In genomic region chr7:142610627-142611406, GRCm38 (mm10) we compare ENCODE assay signal across 8 mouse cellular contexts. TPM values are rescaled to one million over a fixed set of nuclear protein-coding genes. Genes with fewer than 3 reads are reported as not detected.
DNase-seq lines count a peak whose midpoint lies in the region; ATAC-seq and TF ChIP-seq lines count a peak whose summit lies in the region.

No protein-coding gene starts in this region.

- 2% methylated on average over 12 of the region's 12 CpGs for WGBS in intestine, embryonic 14.5 days
- 0% methylated on average over 12 of the region's 12 CpGs for WGBS in limb, embryonic 14.5 days
- 1% methylated on average over 12 of the region's 12 CpGs for WGBS in midbrain, embryonic 15.5 days
- 2% methylated on average over 12 of the region's 12 CpGs for whole genome bisulfite sequencing in stomach, embryonic 15.5 days

- 0 out of 2 replicates have a peak overlapping the region, but pooled peaks have one; percentile 9 for H3K4me3 ChIP-seq in intestine, embryonic 14.5 days (ENCODE audit: low read depth, low read length)
- H3K4me3 ChIP-seq in limb, embryonic 14.5 days (replicated peaks; ENCODE audit: low read length), result no peak overlapping the region
- H3K4me3 ChIP-seq in midbrain, embryonic 15.5 days, result no peak overlapping the region
- no peak overlapping the region for H3K4me3 ChIP-seq in stomach, embryonic 15.5 days (replicated peaks)

- no peak for TF ChIP-seq POLR2A in limb, embryonic 14.5 days (IDR thresholded peaks at IDR 0.05; ENCODE audit: borderline replicate concordance, extremely low read depth, insufficient read depth, insufficient read length)

- peaks cover 21% of the 10 kb centered on the region for H3K4me1 ChIP-seq in intestine, embryonic 14.5 days (replicated peaks; ENCODE audit: control insufficient read depth, insufficient read depth, low read length)
- H3K4me1 ChIP-seq in limb, embryonic 14.5 days (ENCODE audit: control insufficient read depth, insufficient read depth, low read length), result peaks cover 24% of the 10 kb centered on the region
- H3K4me1 ChIP-seq in midbrain, embryonic 15.5 days, result peaks cover 6% of the 10 kb centered on the region; the same call in 1 of the 2 replicates
- H3K4me1 ChIP-seq in stomach, embryonic 15.5 days, result peaks cover 14% of the 10 kb centered on the region

- peak overlapping the region; percentile 35; the same call in 1 of the 2 replicates for H3K9ac ChIP-seq in intestine, embryonic 14.5 days (ENCODE audit: low read length)
- peak overlapping the region; percentile 18; the same call in 1 of the 2 replicates for H3K9ac ChIP-seq in limb, embryonic 14.5 days (ENCODE audit: low read depth, low read length, severe bottlenecking)
- no peak overlapping the region for H3K9ac ChIP-seq in midbrain, embryonic 15.5 days
- H3K9ac ChIP-seq in stomach, embryonic 15.5 days, result no peak overlapping the region

- no peaks in the 10 kb centered on the region for H3K36me3 ChIP-seq in intestine, embryonic 14.5 days (ENCODE audit: control insufficient read depth, insufficient read depth, low read length)
- no peaks in the 10 kb centered on the region for H3K36me3 ChIP-seq in limb, embryonic 14.5 days (ENCODE audit: control insufficient read depth, insufficient read depth, low read length)
- no peaks in the 10 kb centered on the region for H3K36me3 ChIP-seq in midbrain, embryonic 15.5 days (replicated peaks)
- no peaks in the 10 kb centered on the region for H3K36me3 ChIP-seq in stomach, embryonic 15.5 days

- H3K9me3 ChIP-seq in intestine, embryonic 14.5 days (ENCODE audit: control insufficient read depth, low read length), result no peaks in the 10 kb centered on the region
- H3K9me3 ChIP-seq in limb, embryonic 14.5 days (ENCODE audit: control insufficient read depth, low read length), result no peaks in the 10 kb centered on the region
- no peaks in the 10 kb centered on the region for H3K9me3 ChIP-seq in midbrain, embryonic 15.5 days
- no peaks in the 10 kb centered on the region for H3K9me3 ChIP-seq in stomach, embryonic 15.5 days

- peak overlapping the region; percentile 88 for H3K27ac ChIP-seq in intestine, embryonic 14.5 days (ENCODE audit: low read depth)
- peak overlapping the region; percentile 67 for H3K27ac ChIP-seq in limb, embryonic 14.5 days (replicated peaks; ENCODE audit: low read depth, low read length)
- peak overlapping the region; percentile 35; the same call in 1 of the 2 replicates for H3K27ac ChIP-seq in midbrain, embryonic 15.5 days
- H3K27ac ChIP-seq in stomach, embryonic 15.5 days, result peak overlapping the region; percentile 78

- peak overlapping the region; percentile 39 for H3K4me2 ChIP-seq in intestine, embryonic 14.5 days (ENCODE audit: low read length)
- peak overlapping the region; percentile 29 for H3K4me2 ChIP-seq in limb, embryonic 14.5 days (replicated peaks; ENCODE audit: low read depth, low read length, severe bottlenecking)
- H3K4me2 ChIP-seq in midbrain, embryonic 15.5 days, result peak overlapping the region; percentile 29
- H3K4me2 ChIP-seq in stomach, embryonic 15.5 days, result peak overlapping the region; percentile 49

- H3K27me3 ChIP-seq in intestine, embryonic 14.5 days (replicated peaks; ENCODE audit: control insufficient read depth, insufficient read depth, low read length), result no peaks in the 10 kb centered on the region
- no peaks in the 10 kb centered on the region for H3K27me3 ChIP-seq in limb, embryonic 14.5 days (ENCODE audit: control insufficient read depth, insufficient read depth, low read length)
- no peaks in the 10 kb centered on the region for H3K27me3 ChIP-seq in midbrain, embryonic 15.5 days (replicated peaks)
- H3K27me3 ChIP-seq in stomach, embryonic 15.5 days (replicated peaks), result no peaks in the 10 kb centered on the region

- DNase-seq in gastrocnemius, adult 18-20 months (ENCODE audit: low spot score), result peak; percentile 61
- no peak for DNase-seq in gastrocnemius, postnatal 25 days
- peak; percentile 85 to 86 for DNase-seq in cerebellum, postnatal 10 days
- peak; percentile 69 for DNase-seq in gastrocnemius, postnatal 10 days
- peak; percentile 90 for DNase-seq in intestine, embryonic 14.5 days (ENCODE audit: low spot score)
- peak; percentile 81 for DNase-seq in limb, embryonic 14.5 days (ENCODE audit: low spot score)

- peak; percentile 96 for ATAC-seq in intestine, embryonic 14.5 days (replicated peaks; ENCODE audit: low FRiP score, low TSS enrichment, low read depth)
- peak; percentile 86 for ATAC-seq in limb, embryonic 14.5 days (ENCODE audit: low FRiP score, low read depth)
- ATAC-seq in midbrain, embryonic 15.5 days (replicated peaks), result peak; percentile 84
- peak; percentile 96 for ATAC-seq in stomach, embryonic 15.5 days (ENCODE audit: insufficient read depth, low FRiP score, low read depth)

RNA-seq across cellular contexts. Expression of gene Igf2, which starts 55.8 kb away (rescaled TPM):
- 10 to 100 TPM; 20.0 to 29.0 TPM for total RNA-seq in gastrocnemius, adult 18-20 months (2021)
- total RNA-seq in gastrocnemius, postnatal 25 days (2021), result 100 to 1,000 TPM; 251 to 313 TPM
- total RNA-seq in gastrocnemius, postnatal 10 days (2021), result 1,000 to 10,000 TPM; 6,069 to 6,624 TPM
- 960 and 1,030 TPM in 2 replicates for polyA plus RNA-seq in intestine, embryonic 14.5 days (2014; fragmentation: Nextera tagmentation; extraction: Ambion mirVana)
- 4,240 and 5,416 TPM in 2 replicates for polyA plus RNA-seq in limb, embryonic 14.5 days (2012; rRNA removed)
- polyA plus RNA-seq in limb, embryonic 14.5 days (2014; fragmentation: Nextera tagmentation; extraction: Ambion mirVana), result 1,472 and 1,504 TPM in 2 replicates
- 128 and 159 TPM in 2 replicates for polyA plus RNA-seq in midbrain, embryonic 15.5 days (2015; fragmentation: Nextera tagmentation; extraction: Ambion mirVana)
- polyA plus RNA-seq in stomach, embryonic 15.5 days (2015; fragmentation: Nextera tagmentation; extraction: Ambion mirVana), result 964 and 1,001 TPM in 2 replicates

RNA-seq across cellular contexts. Expression of gene Gm49394, which starts 58.9 kb away (rescaled TPM):
- total RNA-seq in gastrocnemius, adult 18-20 months (2021), result not detected
- under 1 TPM in 1 of 2 experiments, not detected in 1; 0.08 TPM for total RNA-seq in gastrocnemius, postnatal 25 days (2021)
- under 1 TPM; 0.25 to 0.47 TPM for total RNA-seq in gastrocnemius, postnatal 10 days (2021)
- 0.13 and 0.24 TPM in 2 replicates for polyA plus RNA-seq in intestine, embryonic 14.5 days (2014; fragmentation: Nextera tagmentation; extraction: Ambion mirVana)
- 1.4 and 2.8 TPM in 2 replicates for polyA plus RNA-seq in limb, embryonic 14.5 days (2012; rRNA removed)
- polyA plus RNA-seq in limb, embryonic 14.5 days (2014; fragmentation: Nextera tagmentation; extraction: Ambion mirVana), result 0.19 and 0.41 TPM in 2 replicates
- polyA plus RNA-seq in midbrain, embryonic 15.5 days (2015; fragmentation: Nextera tagmentation; extraction: Ambion mirVana), result not detected in 2 replicates
- 0.10 and 0.14 TPM in 2 replicates for polyA plus RNA-seq in stomach, embryonic 15.5 days (2015; fragmentation: Nextera tagmentation; extraction: Ambion mirVana)

Comparison
In these comparisons a context has a peak if more than half of its experiments do, and no peak if none do; other contexts are left out.
1. H3K27ac ChIP-seq: peak in every context shown above with its lines; median percentile 88 in intestine, embryonic 14.5 days; 78 in stomach, embryonic 15.5 days; 67 in limb, embryonic 14.5 days; 35 in midbrain, embryonic 15.5 days.
2. H3K9ac ChIP-seq: peak in intestine, embryonic 14.5 days (single experiment) and limb, embryonic 14.5 days (single experiment); none in midbrain, embryonic 15.5 days (single experiment) and stomach, embryonic 15.5 days (single experiment).
3. Peak in every context shown above with its lines, with median percentiles within 50 percentile points of each other: ATAC-seq and H3K4me2 ChIP-seq.